Mouse (Mus musculus) CH12.LX (cell line): Measurements from ENCODE around the gene Sesn1. TPM values are rescaled to one million over a fixed set of nuclear protein-coding genes. Genes with fewer than 3 reads are reported as not detected.

Source experiments
- DNase-seq: peaks from one replicate; pipeline ENCODE4 v3.0.0-alpha.2; 2013; ENCODE audit errors: extremely low read depth
- H3K27ac ChIP-seq: 2 replicates; pipeline ENCODE4 v1.5.1; 2012; ENCODE audit warnings: low read depth, mild to moderate bottlenecking, control low read depth, moderate library complexity; ENCODE audit not compliant: insufficient read depth
- H3K27me3 ChIP-seq: replicated peaks from 2 replicates; pipeline ENCODE3; 2012; ENCODE audit warnings: inconsistent platforms
- H3K36me3 ChIP-seq, 2 experiments: replicated peaks in 1 of 2; 2 replicates each; pipeline versions ENCODE3 to v1.6.1; 2012; ENCODE audit warnings: inconsistent platforms in 1 of 2, low read length in 1 of 2, mild to moderate bottlenecking in 1 of 2, mixed read lengths in 1 of 2, moderate library complexity in 1 of 2; ENCODE audit not compliant: control insufficient read depth in 1 of 2, insufficient read depth in 1 of 2
- H3K4me1 ChIP-seq, 2 experiments: 2 replicates each; pipeline ENCODE4 v1.6.1; 2012; ENCODE audit warnings: inconsistent platforms in 1 of 2, moderate library complexity in 1 of 2; ENCODE audit not compliant: insufficient read depth in 2 of 2, control insufficient read depth in 1 of 2
- H3K4me2 ChIP-seq: 2 replicates; pipeline ENCODE4 v1.6.1; 2012; ENCODE audit warnings: low read depth, mild to moderate bottlenecking, control low read depth; ENCODE audit not compliant: poor library complexity, insufficient read depth, severe bottlenecking
- H3K4me3 ChIP-seq, 3 experiments: fragments of 150-350 bp in 1 of 3; sonication (generic) in 1 of 3; replicated peaks in 1 of 3; 2 replicates each; pipeline versions ENCODE3 to v1.5.1; 2011 to 2012; ENCODE audit warnings: low read depth in 2 of 3, low read length in 2 of 3, mild to moderate bottlenecking in 2 of 3, moderate library complexity in 2 of 3, control low read depth in 1 of 3, improper control_type of control experiment in 1 of 3, inconsistent platforms in 1 of 3, mixed read lengths in 1 of 3; ENCODE audit not compliant: poor library complexity in 1 of 3
- H3K79me2 ChIP-seq: replicated peaks from 2 replicates; pipeline ENCODE4 v1.6.1; 2012; ENCODE audit warnings: mild to moderate bottlenecking, moderate library complexity; ENCODE audit not compliant: control insufficient read depth, poor library complexity, insufficient read depth, severe bottlenecking; ENCODE audit errors: extremely low read depth
- H3K9ac ChIP-seq: 2 replicates; pipeline ENCODE4 v1.6.1; 2012; ENCODE audit warnings: low read depth, mild to moderate bottlenecking, control low read depth, moderate library complexity; ENCODE audit not compliant: insufficient read depth
- H3K9me3 ChIP-seq: replicated peaks from 2 replicates; pipeline ENCODE3; 2012; ENCODE audit warnings: low read length, inconsistent platforms, mixed read lengths
- BHLHE40 ChIP-seq: IDR thresholded peaks from 2 replicates; pipeline ENCODE4 v1.6.1; 2011; ENCODE audit warnings: mild to moderate bottlenecking, low read depth, low read length, improper control_type of control experiment
- ETS1 ChIP-seq: conservative IDR thresholded peaks from 2 replicates; pipeline ENCODE4 v1.6.1; 2012; ENCODE audit warnings: low read depth, mild to moderate bottlenecking, inconsistent platforms, low read length, improper control_type of control experiment, moderate library complexity
- GABPA ChIP-seq: IDR thresholded peaks from 2 replicates; pipeline ENCODE4 v1.6.1; 2012; ENCODE audit warnings: low read depth, low read length, improper control_type of control experiment, inconsistent platforms; ENCODE audit not compliant: insufficient replicate concordance
- KAT2A ChIP-seq: IDR thresholded peaks from 2 replicates; pipeline ENCODE4 v1.6.1; 2012; ENCODE audit warnings: low read length, improper control_type of control experiment, inconsistent platforms; ENCODE audit not compliant: insufficient replicate concordance
- MAX ChIP-seq: IDR thresholded peaks from 2 replicates; pipeline ENCODE4 v1.6.1; 2011; ENCODE audit warnings: low read length, improper control_type of control experiment
- MYC ChIP-seq: IDR thresholded peaks from 2 replicates; pipeline ENCODE4 v1.6.1; 2011; ENCODE audit warnings: low read depth, mild to moderate bottlenecking, improper control_type of control experiment, low read length
- NRF1 ChIP-seq: IDR thresholded peaks from 2 replicates; pipeline ENCODE4 v1.6.1; 2014; ENCODE audit warnings: low read depth, mild to moderate bottlenecking, inconsistent platforms, low read length, improper control_type of control experiment, moderate library complexity
- POLR2AphosphoS2 ChIP-seq: IDR thresholded peaks from 2 replicates; pipeline ENCODE4 v1.6.1; 2011; ENCODE audit warnings: low read depth, low read length, improper control_type of control experiment
- RAD21 ChIP-seq: IDR thresholded peaks from 2 replicates; pipeline ENCODE4 v1.6.1; 2011; ENCODE audit warnings: low read depth, mild to moderate bottlenecking, low read length, improper control_type of control experiment, moderate library complexity
- RCOR1 ChIP-seq: conservative IDR thresholded peaks from 2 replicates; pipeline ENCODE4 v1.6.1; 2012; ENCODE audit warnings: low read depth, mild to moderate bottlenecking, inconsistent platforms, low read length, improper control_type of control experiment
- SMC3 ChIP-seq: IDR thresholded peaks from 2 replicates; pipeline ENCODE4 v1.6.1; 2011; ENCODE audit warnings: low read depth, low read length, improper control_type of control experiment
- TCF12 ChIP-seq: IDR thresholded peaks from 2 replicates; pipeline ENCODE4 v1.6.1; 2014; ENCODE audit warnings: low read depth, mild to moderate bottlenecking, inconsistent platforms, low read length, improper control_type of control experiment
- USF1 ChIP-seq: IDR thresholded peaks from 2 replicates; pipeline ENCODE4 v1.6.1; 2014; ENCODE audit warnings: low read depth, mild to moderate bottlenecking, inconsistent platforms, low read length, improper control_type of control experiment
- ZKSCAN1 ChIP-seq: IDR thresholded peaks from 2 replicates; pipeline ENCODE4 v1.6.1; 2012; ENCODE audit warnings: low read depth, inconsistent platforms, low read length, improper control_type of control experiment, borderline replicate concordance
- ZMIZ1 ChIP-seq: IDR thresholded peaks from 2 replicates; pipeline ENCODE4 v1.6.1; 2012; ENCODE audit warnings: low read depth, mild to moderate bottlenecking, inconsistent platforms, low read length, improper control_type of control experiment
- ZNF384 ChIP-seq: IDR thresholded peaks from 2 replicates; pipeline ENCODE4 v1.6.1; 2012; ENCODE audit warnings: low read depth, low read length, improper control_type of control experiment, inconsistent platforms
- dilution Hi-C: fragments of 300-500 bp; cut with MboI; formaldehyde crosslinking; loops from 2 replicates; pipeline ENCODE4 v1.14.3; 2020; ENCODE audit warnings: low sequenced_read_pairs; ENCODE audit not compliant: extremely low pct_unique_long_range_greater_than_20kb, extremely low pct_ligation_motif_present
- in situ Hi-C: fragments of 300-500 bp; cut with MboI; formaldehyde crosslinking; loops from 3 replicates; pipeline ENCODE4 v1.14.3; 2019; ENCODE audit warnings: low sequenced_read_pairs, low pct_ligation_motif_present, low pct_unique_long_range_greater_than_20kb, mixed read lengths
- polyA plus RNA-seq: library from polyadenylated mRNA; unstranded; fragments of >175 nt; gene quantifications from 2 replicates; pipeline ENCODE4 v1.2.1, GENCODE M21; 2012; ENCODE audit warnings: low read depth; ENCODE audit not compliant: insufficient read length
- total RNA-seq, 2 experiments: library from RNA; depleted of rRNA; stranded (reverse); fragments of 300-350 nt in 1 of 2; fragments of >200 nt in 1 of 2; gene quantifications; 2 replicates each; pipeline ENCODE4 v1.2.3; 2012 to 2014

The Sesn1 gene
- total and polyA plus RNA-seq, 3 experiments = 10.4 to 27.8 (median 22.0) TPM

DNA sequence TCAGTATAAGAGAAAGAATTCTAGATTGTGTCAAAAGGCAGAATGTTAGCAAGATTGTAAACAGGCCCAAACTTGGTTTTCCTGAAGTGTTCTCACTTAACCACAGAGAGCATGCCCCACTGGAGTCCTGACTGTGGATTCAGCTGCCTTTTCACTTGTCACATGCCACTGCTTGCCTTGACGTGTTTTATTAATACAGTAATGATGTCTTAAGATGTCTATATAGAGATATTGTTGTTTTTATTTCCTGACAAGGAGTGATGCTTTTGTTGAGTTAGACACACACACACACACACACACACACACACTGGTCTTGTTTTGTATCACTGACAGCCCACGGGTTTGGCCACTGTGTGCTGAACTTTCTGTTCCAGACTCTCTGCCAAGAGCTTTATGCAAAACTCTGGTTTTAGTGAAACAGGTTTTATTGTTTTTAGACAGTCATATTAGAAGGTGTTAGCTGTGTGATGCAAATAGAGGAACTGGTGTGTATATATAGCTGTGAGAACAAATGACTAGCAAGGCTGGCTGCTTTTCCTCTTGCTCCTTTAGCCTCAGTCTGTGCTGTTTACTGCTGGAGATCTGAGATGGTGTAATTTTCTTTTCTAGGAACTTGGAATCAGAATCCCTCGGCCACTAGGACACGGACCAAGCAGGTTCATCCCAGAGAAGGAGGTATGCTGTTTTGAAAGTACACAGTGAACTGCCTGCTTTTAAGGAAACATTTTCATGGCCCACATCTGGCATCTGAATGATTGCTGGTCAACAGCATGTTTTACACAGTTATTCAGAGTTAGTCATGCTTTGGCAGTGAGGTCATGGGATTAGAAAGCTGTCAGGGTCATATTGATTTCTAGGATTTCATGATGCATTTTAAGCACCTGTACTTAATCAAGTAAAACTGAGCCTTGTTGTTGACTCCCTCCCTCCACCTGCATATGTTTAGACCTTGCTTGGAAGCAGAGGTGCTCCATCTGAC is 84.0 kb downstream of the Sesn1 start (continued):
- TF ChIP-seq ZKSCAN1 = no peak; the same call in 1 of the 2 replicates

DNA sequence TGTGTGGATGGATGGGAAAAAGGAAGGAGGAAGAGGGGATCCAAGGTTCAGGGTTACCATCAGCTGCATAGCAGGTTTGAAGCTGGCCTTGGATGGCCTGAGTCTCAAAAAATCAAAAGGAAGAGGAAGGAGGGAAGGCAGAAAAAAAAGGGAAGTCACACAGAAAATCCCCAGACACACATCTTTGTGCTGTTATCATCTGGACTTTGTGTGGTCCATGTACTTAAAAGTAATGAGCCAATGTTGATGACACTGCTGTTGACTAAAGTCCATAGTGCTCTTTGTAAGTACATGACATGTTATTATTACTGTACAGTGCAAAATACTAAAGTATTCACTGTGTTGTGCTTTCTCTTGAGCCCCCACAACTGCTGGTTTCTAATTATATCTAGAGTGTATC is 86.7 kb downstream of the Sesn1 start:
- Histone ChIP-seq H3K9ac (no peak overlapping the region), H3K4me2 (no peak overlapping the region), H3K27ac (no peak overlapping the region), H3K27me3 (no peaks in the 10 kb centered on the region), H3K36me3 (peaks cover 12 to 49% of the 10 kb centered on the region in 2 experiments), H3K9me3 (peaks cover 11% of the 10 kb centered on the region), H3K4me1 (peaks cover 12 to 49% of the 10 kb centered on the region in 2 experiments; a peak in 3 of 4 replicates), H3K4me3 (no peak overlapping the region), H3K79me2 (peaks cover 2% of the 10 kb centered on the region; the same call in 1 of the 2 replicates)
- in situ Hi-C loops (no loop called here), dilution Hi-C loops (no loop called here)
- DNase-seq = peak; percentile 21
- TF ChIP-seq ZNF384 (peak; percentile 9; the same call in 1 of the 2 replicates), MYC (no peak)

DNA sequence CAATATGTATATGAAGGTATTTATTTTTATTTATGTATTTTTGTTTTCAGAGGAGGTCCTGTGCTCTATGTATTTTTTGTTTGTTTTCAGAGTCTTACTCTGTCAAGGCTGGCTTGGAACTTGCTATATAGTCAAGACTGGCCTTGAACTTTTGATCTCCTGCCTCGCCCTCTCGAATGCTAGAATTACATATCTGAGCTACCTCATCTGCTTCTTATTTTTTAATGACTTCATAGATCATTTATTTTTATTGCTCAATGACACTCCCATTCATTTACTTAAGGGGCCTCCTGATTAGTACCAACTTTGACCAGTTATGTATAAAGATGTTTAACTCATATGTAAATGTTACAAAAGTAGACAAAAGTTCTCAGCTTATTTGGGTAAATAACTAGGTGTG is 87.1 kb downstream of the Sesn1 start:
- TF ChIP-seq TCF12 (no peak), KAT2A (no peak), USF1 (no peak), ZMIZ1 (no peak), NRF1 (no peak), GABPA (no peak), RAD21 (no peak), MAX (no peak), ETS1 (no peak), MYC (no peak), SMC3 (no peak), POLR2AphosphoS2 (no peak), BHLHE40 (no peak), RCOR1 (no peak)
- TF ChIP-seq, all 38 proteins: peak for 0
- no peak overlapping the region for H3K4me2 ChIP-seq
- DNase-seq = no peak
- dilution Hi-C loops = no loop called here
- peaks cover 14 to 53% of the 10 kb centered on the region in 2 experiments for H3K36me3 ChIP-seq
- H3K4me1 ChIP-seq = peaks cover 12 to 45% of the 10 kb centered on the region in 2 experiments; a peak in 3 of 4 replicates
- in situ Hi-C loops = no loop called here
- H3K27me3 ChIP-seq = no peaks in the 10 kb centered on the region
- H3K27ac ChIP-seq = no peak overlapping the region
- peaks cover 2% of the 10 kb centered on the region; the same call in 1 of the 2 replicates for H3K79me2 ChIP-seq
- peaks cover 11% of the 10 kb centered on the region for H3K9me3 ChIP-seq
- H3K4me3 ChIP-seq = no peak overlapping the region
- no peak overlapping the region for H3K9ac ChIP-seq
